Mouse (Mus musculus) bone marrow, adult 2 months (tissue): Measurements from ENCODE around the gene Gm27021.

Source experiments
- CTCF ChIP-seq: fragments of 200-500 bp; IDR thresholded peaks from 2 replicates; pipeline ENCODE4 v1.5.1; 2011; ENCODE audit warnings: low read length, control low read depth; ENCODE audit not compliant: control insufficient read depth, insufficient read depth
- POLR2A ChIP-seq: fragments of 200-500 bp; IDR thresholded peaks from 2 replicates; pipeline ENCODE4 v1.6.1; 2011; ENCODE audit warnings: low read depth, mild to moderate bottlenecking, control low read depth, low read length, borderline replicate concordance; ENCODE audit not compliant: control insufficient read depth

GRCm38 (mm10) chr8:120668374-120668905 is 561 bp upstream of the Gm27021 start, which contains the start of gene Emc8:
- TF ChIP-seq POLR2A, result no peak
- TF ChIP-seq CTCF, result no peak
